Mouse (Mus musculus): ENCODE results near the gene Slc1a5.

- TF ChIP-seq CTCF (conservative IDR thresholded peaks at IDR 0.05; ENCODE audit: low read length) (no peak), POU5F1 (IDR thresholded peaks at IDR 0.05; ENCODE audit: borderline replicate concordance, low read length) (no peak), NANOG (IDR thresholded peaks at IDR 0.05; ENCODE audit: borderline replicate concordance, low read length) (no peak)
These were observed 49.2 kb upstream of the Slc1a5 start for GRCm38 (mm10) chr7:16731893-16732422.
